Mouse (Mus musculus) ES-Bruce4 (cell line): Measurements from ENCODE around the gene Tnrc6c.

Experiments used
- CTCF ChIP-seq: IDR thresholded peaks from one replicate; pipeline ENCODE4 v1.8.1; 2011; ENCODE audit warnings: low read depth, low read length
- EP300 ChIP-seq: IDR thresholded peaks from 2 replicates; pipeline ENCODE4 v1.6.1; 2011; ENCODE audit warnings: low read depth, low read length; ENCODE audit not compliant: insufficient read depth
- POLR2A ChIP-seq: IDR thresholded peaks from one replicate; pipeline ENCODE4 v1.8.1; 2011; ENCODE audit warnings: low read length; ENCODE audit not compliant: insufficient read depth

GRCm38 (mm10) chr11:117653491-117654351 is at the start of gene Tnrc6c:
- TF ChIP-seq CTCF (no peak), EP300 (no peak), POLR2A (no peak)
